Mouse (Mus musculus): ENCODE data around the gene 2310022A10Rik.
A peak's percentile ranks its signal among the peaks of the same experiment; 100 is the strongest.
"Not testable (repeated sequence)": the region's sequence is repeated elsewhere in the genome, so short reads cannot be mapped to it uniquely, and the experiment has no call there.

2310022A10Rik gene

DNA sequence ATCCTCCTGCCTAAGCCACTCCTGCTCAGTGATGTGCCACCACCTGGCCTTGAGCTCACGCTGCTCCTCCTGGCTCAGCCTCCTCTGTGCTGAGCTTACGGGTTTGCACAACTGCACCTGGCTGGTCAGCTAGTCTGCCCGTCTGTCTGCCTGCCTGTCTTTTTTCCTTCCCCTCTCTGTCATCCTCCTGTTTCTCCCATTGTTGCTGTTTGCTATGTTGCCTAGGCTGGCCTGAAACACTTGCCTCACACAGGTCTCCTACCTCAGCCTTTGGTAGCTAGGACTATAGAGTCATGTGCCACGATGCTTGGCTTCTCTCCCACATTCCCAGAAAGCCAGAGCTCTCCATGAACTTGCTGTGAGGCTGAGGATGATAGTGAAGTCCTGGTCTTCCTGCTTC is 59.9 kb downstream of the 2310022A10Rik start:
- no peak for DNase-seq (ENCODE audit: low spot score in 2 of 2)

DNA sequence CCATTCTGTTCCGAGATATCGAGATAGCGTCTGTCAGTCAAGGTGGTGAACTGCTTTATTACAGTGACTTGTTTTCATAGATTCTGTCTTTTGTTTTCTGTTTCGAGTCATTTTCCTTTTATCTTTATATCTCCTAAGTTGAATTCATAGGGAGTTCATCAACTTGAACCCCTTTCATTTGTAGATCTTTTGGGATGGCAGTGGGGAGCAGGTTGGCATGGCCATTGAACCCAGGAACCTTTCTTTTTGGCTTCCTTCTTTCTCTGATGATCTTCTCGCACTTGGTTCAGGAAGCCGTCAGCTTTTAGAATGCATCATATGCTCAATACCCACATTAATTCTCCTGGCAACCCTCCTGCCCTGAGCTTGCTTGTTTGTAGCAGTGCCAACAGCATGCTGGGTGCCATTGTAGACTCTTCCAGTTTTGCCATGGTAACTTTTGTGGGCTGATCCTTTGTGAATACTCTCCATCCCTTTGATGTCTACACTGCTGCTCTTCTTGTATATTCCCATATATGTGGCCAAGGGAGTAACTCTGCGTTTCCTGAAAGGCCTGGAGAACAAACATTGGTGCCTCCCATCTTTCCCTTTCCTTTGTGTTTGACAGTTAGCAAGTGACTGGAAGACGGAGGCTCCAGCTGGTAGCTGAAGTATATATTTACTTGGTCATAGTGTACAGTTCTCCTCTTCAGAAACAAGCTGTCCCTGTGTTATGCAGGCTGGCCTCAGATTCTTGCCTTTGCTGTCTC is 60.9 kb downstream of the 2310022A10Rik start:
- no peak for DNase-seq (ENCODE audit: low spot score in 2 of 2)

DNA sequence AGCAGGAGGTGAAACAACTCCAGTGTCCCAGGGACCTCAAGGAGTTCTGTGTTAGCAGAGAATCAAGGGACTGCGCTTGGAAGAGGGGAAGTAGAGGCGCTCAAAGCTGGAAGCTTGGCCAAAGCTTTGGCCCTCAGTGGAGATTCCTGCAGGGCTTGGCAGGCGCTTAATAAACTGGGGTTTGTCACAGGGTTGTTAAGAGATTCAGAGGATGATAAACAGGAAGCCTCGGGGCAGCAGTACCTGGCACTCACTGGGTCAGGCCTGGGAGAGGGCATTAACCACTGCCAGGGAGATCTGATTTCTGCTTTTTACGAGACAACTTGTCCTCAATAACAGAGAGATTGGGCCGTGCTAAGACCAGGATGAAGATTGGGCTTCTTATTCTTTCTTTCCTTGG is 68.0 kb downstream of the 2310022A10Rik start:
- no peak for DNase-seq (ENCODE audit: low spot score in 2 of 2)

DNA sequence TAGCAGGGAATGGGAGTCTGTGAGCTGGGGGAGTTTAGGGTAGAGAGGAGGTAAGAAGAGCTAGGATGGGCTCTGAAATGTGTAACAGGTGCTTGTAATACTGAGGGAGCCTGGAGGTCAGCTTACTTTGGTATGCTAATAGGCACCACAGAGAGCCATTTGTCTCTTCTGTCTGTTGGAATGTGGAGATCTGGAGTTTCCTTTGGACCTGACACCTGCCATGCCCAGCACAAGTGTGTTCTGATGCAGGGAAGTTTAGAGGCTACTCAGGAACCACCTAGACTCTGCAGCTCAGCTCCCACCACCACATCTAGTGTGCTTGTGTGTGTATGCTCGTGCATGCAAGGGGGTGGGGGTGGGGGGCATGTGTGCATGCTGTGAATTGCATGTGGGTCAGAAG is 69.2 kb downstream of the 2310022A10Rik start:
- no peak for DNase-seq (ENCODE audit: low spot score in 2 of 2)

DNA sequence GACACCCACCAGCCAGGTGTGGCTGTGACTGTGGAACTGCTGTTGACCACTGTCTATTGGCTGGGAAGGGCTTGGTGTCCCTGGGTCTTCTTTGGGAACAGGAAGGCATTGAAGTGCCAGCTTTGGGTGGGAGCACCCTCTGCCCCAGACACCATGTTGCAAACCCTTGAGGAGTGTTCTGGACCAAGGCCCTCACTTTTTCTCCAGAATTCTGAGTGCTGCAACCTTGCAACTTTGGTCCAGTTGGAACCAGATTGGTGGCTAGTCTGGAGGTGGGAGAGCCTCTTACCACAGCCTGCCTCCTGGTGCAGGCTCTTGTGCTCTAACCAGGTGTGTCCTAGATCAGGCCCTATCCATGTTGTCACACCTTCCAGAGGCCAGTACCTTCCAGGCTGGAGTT is 71.9 kb downstream of the 2310022A10Rik start:
- peak in 1 of 2 experiments; percentile 36 for DNase-seq (ENCODE audit: low spot score in 2 of 2)

DNA sequence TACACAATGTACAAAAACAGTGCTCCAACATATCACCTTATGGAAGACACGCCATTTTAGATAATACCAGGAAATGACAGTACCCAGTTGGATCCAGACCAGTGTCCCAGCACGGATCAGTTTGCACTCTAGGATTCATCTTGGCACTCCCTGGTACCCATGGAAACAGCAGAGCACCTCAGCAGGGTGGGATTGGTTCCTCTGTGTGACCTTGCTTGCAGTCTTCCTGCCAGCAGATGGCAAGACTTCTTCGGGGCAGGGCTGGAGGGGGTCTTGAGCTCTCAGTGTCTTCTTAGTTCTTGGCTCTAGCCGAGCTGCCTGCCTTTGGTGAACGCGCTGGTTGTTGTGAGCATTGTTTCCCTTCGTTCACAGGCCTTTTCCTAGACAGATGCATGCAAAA is 74.7 kb downstream of the 2310022A10Rik start:
- DNase-seq (ENCODE audit: low spot score in 2 of 2): no peak

DNA sequence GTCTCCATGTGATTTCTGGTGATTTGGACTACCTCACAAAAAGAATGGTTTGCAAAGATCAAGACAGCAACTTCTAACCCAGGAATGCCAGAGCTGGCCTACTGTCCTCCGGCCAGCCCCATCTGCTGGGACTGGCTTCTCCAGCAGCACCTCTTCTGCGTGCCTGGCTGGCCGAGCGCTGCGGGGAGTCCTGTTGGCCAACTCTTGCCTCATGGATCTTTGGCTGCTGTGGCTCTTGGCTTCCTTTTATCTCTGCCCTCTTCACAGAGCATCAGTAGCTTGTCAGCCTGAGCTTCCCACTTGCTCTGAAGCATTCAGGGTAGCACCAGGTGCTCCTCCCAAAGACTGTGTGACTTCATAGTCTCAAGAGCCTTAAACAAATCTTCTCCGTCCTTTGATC is 75.2 kb downstream of the 2310022A10Rik start:
- no peak for DNase-seq (ENCODE audit: low spot score in 2 of 2)

DNA sequence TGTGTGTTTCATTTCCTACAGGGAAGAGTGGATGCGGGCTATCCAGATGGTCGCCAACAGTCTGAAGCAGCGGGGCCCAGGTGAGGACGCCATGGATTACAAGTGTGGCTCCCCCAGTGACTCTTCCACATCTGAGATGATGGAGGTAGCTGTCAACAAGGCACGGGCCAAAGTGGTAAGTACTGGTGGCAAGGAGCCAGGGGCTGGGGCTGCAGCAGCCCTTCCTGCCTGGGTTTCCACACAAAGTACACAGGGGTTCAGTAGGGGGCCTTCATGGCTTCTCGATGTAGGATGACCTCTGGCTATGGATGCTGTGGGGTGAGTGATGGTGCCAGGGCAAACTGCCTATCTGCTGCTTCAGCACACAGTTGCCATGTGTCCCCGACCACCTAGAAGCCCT is 75.8 kb downstream of the 2310022A10Rik start:
- DNase-seq (ENCODE audit: low spot score in 2 of 2): not testable (repeated sequence)

DNA sequence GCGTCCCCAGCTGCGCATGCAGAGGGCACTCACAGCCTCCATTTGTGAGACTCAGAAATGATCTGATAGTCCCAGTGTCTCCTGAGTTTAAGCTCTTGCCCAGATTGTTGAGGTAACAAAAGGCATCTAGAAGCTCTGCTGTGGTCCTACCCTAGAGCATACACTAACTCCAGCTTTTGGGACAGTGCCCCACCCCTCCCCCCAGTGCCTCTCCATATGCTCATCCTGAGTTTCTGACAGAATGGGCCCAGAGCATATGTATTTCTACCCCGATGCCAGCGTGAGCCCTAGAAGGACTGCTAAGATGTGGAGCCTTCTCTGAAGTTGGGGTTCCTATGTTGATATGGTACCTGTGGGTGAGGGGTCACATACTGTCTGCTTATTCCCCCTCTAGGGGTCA is 78.4 kb downstream of the 2310022A10Rik start:
- no peak for DNase-seq (ENCODE audit: low spot score in 2 of 2)

Data from urinary bladder, postnatal 36 days (tissue).